Mouse (Mus musculus): Measurements from ENCODE around the gene Cux2. TPM values are rescaled to one million over a fixed set of nuclear protein-coding genes. Genes with fewer than 3 reads are reported as not detected.
"Not testable (repeated sequence)": the region's sequence is repeated elsewhere in the genome, so short reads cannot be mapped to it uniquely, and the experiment has no call there.

Gene Cux2
- polyA plus RNA-seq, 1 experiment from 2014 or later, result not detected

- H3K4me3 ChIP-seq (ENCODE audit: inconsistent target), result peak overlapping the region; percentile 52
- H3K79me2 ChIP-seq (ENCODE audit: inconsistent target), result peaks cover 18% of the 10 kb centered on the region; the same call in 1 of the 2 replicates
- no peak overlapping the region for H3K27ac ChIP-seq
- peaks cover 7% of the 10 kb centered on the region; the same call in 1 of the 2 replicates for H3K36me3 ChIP-seq (ENCODE audit: inconsistent target)
- 69% methylated on average over 20 of the region's 20 CpGs for WGBS (ENCODE audit: missing documents)
Observed at GRCm38 (mm10) chr5:121849478-121850349, 200.2 kb downstream of the Cux2 start.

GRCm38 (mm10) chr5:121848743-121849142, 201.2 kb downstream of the Cux2 start, which contains the start of gene Pheta1:
TSS of gene Pheta1 (plus strand) at chr5:121848984.
- Histone ChIP-seq H3K27ac (peak within 1 kb of the TSS; percentile 77), H3K36me3 (ENCODE audit: inconsistent target) (peaks cover 6% of the 10 kb centered on the region; the same call in 1 of the 2 replicates), H3K79me2 (ENCODE audit: inconsistent target) (peaks cover 18% of the 10 kb centered on the region; the same call in 1 of the 2 replicates), H3K4me3 (ENCODE audit: inconsistent target) (peak within 1 kb of the TSS; percentile 60)
- WGBS (ENCODE audit: missing documents), result 0% methylated on average over 33 of the region's 42 CpGs

- WGBS (ENCODE audit: missing documents), result 0% methylated on average over 17 of the region's 17 CpGs
- peak overlapping the region; percentile 77 for H3K27ac ChIP-seq
- peak overlapping the region; percentile 60 for H3K4me3 ChIP-seq (ENCODE audit: inconsistent target)
- no peaks in the 10 kb centered on the region for H3K36me3 ChIP-seq (ENCODE audit: inconsistent target)
- H3K79me2 ChIP-seq (ENCODE audit: inconsistent target), result peaks cover 18% of the 10 kb centered on the region; the same call in 1 of the 2 replicates
Observed at GRCm38 (mm10) chr5:121848035-121848519, 201.8 kb downstream of the Cux2 start.

GRCm38 (mm10) chr5:121847269-121847668, 202.6 kb downstream of the Cux2 start:
- H3K36me3 ChIP-seq (ENCODE audit: inconsistent target); H3K4me3 ChIP-seq (ENCODE audit: inconsistent target); H3K27ac ChIP-seq: not testable (repeated sequence)
- 94% methylated on average over 3 of the region's 3 CpGs for WGBS (ENCODE audit: missing documents)
- peaks cover 18% of the 10 kb centered on the region; the same call in 1 of the 2 replicates for H3K79me2 ChIP-seq (ENCODE audit: inconsistent target)

- Histone ChIP-seq H3K79me2 (ENCODE audit: inconsistent target) (peaks cover 18% of the 10 kb centered on the region; the same call in 1 of the 2 replicates), H3K36me3 (ENCODE audit: inconsistent target) (no peaks in the 10 kb centered on the region), H3K27ac (peak overlapping the region; percentile 74), H3K4me3 (ENCODE audit: inconsistent target) (no peak overlapping the region)
- 95% methylated on average over 11 of the region's 11 CpGs for WGBS (ENCODE audit: missing documents)
Observed at GRCm38 (mm10) chr5:121846322-121846721, 203.6 kb downstream of the Cux2 start.

GRCm38 (mm10) chr5:121845361-121845760, 204.5 kb downstream of the Cux2 start:
- H3K4me3 ChIP-seq (ENCODE audit: inconsistent target), result no peak overlapping the region
- H3K27ac ChIP-seq, result peak overlapping the region; percentile 74
- peaks cover 13% of the 10 kb centered on the region; the same call in 1 of the 2 replicates for H3K79me2 ChIP-seq (ENCODE audit: inconsistent target)
- no peaks in the 10 kb centered on the region for H3K36me3 ChIP-seq (ENCODE audit: inconsistent target)
- WGBS (ENCODE audit: missing documents), result 0% methylated on average over 4 of the region's 4 CpGs

- H3K79me2 ChIP-seq (ENCODE audit: inconsistent target), result no peaks in the 10 kb centered on the region
- no peaks in the 10 kb centered on the region for H3K36me3 ChIP-seq (ENCODE audit: inconsistent target)
- H3K27ac ChIP-seq, result peak overlapping the region; percentile 85
- 15% methylated on average over 17 of the region's 17 CpGs for WGBS (ENCODE audit: missing documents)
- H3K4me3 ChIP-seq (ENCODE audit: inconsistent target), result peak overlapping the region; percentile 13; the same call in 1 of the 2 replicates
Observed at GRCm38 (mm10) chr5:121843138-121843905, 206.6 kb downstream of the Cux2 start.

- peak overlapping the region; percentile 85 for H3K27ac ChIP-seq
- WGBS (ENCODE audit: missing documents), result under 1% methylated on average over 33 of the region's 33 CpGs
- H3K4me3 ChIP-seq (ENCODE audit: inconsistent target), result peak overlapping the region; percentile 13; the same call in 1 of the 2 replicates
- no peaks in the 10 kb centered on the region for H3K79me2 ChIP-seq (ENCODE audit: inconsistent target)
- no peaks in the 10 kb centered on the region for H3K36me3 ChIP-seq (ENCODE audit: inconsistent target)
Observed at GRCm38 (mm10) chr5:121842665-121843118, 207.2 kb downstream of the Cux2 start.

GRCm38 (mm10) chr5:121841973-121842372, 207.9 kb downstream of the Cux2 start:
- Histone ChIP-seq H3K36me3 (ENCODE audit: inconsistent target) (no peaks in the 10 kb centered on the region), H3K4me3 (ENCODE audit: inconsistent target) (no peak overlapping the region), H3K27ac (peak overlapping the region; percentile 85), H3K79me2 (ENCODE audit: inconsistent target) (no peaks in the 10 kb centered on the region)
- WGBS (ENCODE audit: missing documents), result 34% methylated on average over 10 of the region's 10 CpGs

- Histone ChIP-seq H3K4me3 (ENCODE audit: inconsistent target) (no peak overlapping the region), H3K79me2 (ENCODE audit: inconsistent target) (no peaks in the 10 kb centered on the region), H3K27ac (peak overlapping the region; percentile 85), H3K36me3 (ENCODE audit: inconsistent target) (no peaks in the 10 kb centered on the region)
- WGBS (ENCODE audit: missing documents), result 90% methylated on average over 9 of the region's 9 CpGs
Observed at GRCm38 (mm10) chr5:121841516-121841915, 208.4 kb downstream of the Cux2 start.

- Histone ChIP-seq H3K27ac (peak overlapping the region; percentile 92), H3K36me3 (ENCODE audit: inconsistent target) (no peaks in the 10 kb centered on the region), H3K4me3 (ENCODE audit: inconsistent target) (no peak overlapping the region), H3K79me2 (ENCODE audit: inconsistent target) (peaks cover 18% of the 10 kb centered on the region)
- WGBS (ENCODE audit: missing documents), result 39% methylated on average over 7 of the region's 7 CpGs
Observed at GRCm38 (mm10) chr5:121839128-121839473, 210.8 kb downstream of the Cux2 start.

- no peaks in the 10 kb centered on the region for H3K36me3 ChIP-seq (ENCODE audit: inconsistent target)
- peaks cover 24% of the 10 kb centered on the region for H3K79me2 ChIP-seq (ENCODE audit: inconsistent target)
- under 1% methylated on average over 44 of the region's 46 CpGs for WGBS (ENCODE audit: missing documents)
- H3K4me3 ChIP-seq (ENCODE audit: inconsistent target), result peak overlapping the region; percentile 58
- H3K27ac ChIP-seq, result peak overlapping the region; percentile 92
Observed at GRCm38 (mm10) chr5:121838341-121839127, 211.4 kb downstream of the Cux2 start.

GRCm38 (mm10) chr5:121837441-121838340, 212.2 kb downstream of the Cux2 start, which contains the start of gene Sh2b3:
TSS of gene Sh2b3 (minus strand) at chr5:121837646.
- peaks cover 32% of the 10 kb centered on the region for H3K79me2 ChIP-seq (ENCODE audit: inconsistent target)
- no peaks in the 10 kb centered on the region for H3K36me3 ChIP-seq (ENCODE audit: inconsistent target)
- H3K4me3 ChIP-seq (ENCODE audit: inconsistent target), result peak within 1 kb of the TSS; percentile 58
- WGBS (ENCODE audit: missing documents), result under 1% methylated on average over 35 of the region's 35 CpGs
- H3K27ac ChIP-seq, result peak within 1 kb of the TSS; percentile 92

Measured in macrophage (primary cell).